Mouse (Mus musculus): Measurements from ENCODE around the gene Zfp53.
"Not testable (repeated sequence)": the region's sequence is repeated elsewhere in the genome, so short reads cannot be mapped to it uniquely, and the experiment has no call there.

Gene Zfp53

GRCm38 (mm10) chr17:21488760-21489499, at the start of gene Zfp53:
TSS of gene Zfp53 (plus strand) at chr17:21488998.
- DNase-seq (ENCODE audit: low spot score in 2 of 2): peak; percentile 66 to 76

GRCm38 (mm10) chr17:21449669-21450068, 39.1 kb upstream of the Zfp53 start:
- DNase-seq (ENCODE audit: low spot score in 2 of 2): peak; percentile 49 to 76

- peak; percentile 76 for DNase-seq (ENCODE audit: low spot score in 2 of 2)
These were observed 38.6 kb upstream of the Zfp53 start, which contains the start of gene Zfp51 for GRCm38 (mm10) chr17:21450138-21450704. TSS of gene Zfp51 (plus strand) at chr17:21450374.

- no peak for DNase-seq (ENCODE audit: low spot score in 2 of 2)
These were observed 25.2 kb upstream of the Zfp53 start for GRCm38 (mm10) chr17:21463550-21463949.

DNA sequence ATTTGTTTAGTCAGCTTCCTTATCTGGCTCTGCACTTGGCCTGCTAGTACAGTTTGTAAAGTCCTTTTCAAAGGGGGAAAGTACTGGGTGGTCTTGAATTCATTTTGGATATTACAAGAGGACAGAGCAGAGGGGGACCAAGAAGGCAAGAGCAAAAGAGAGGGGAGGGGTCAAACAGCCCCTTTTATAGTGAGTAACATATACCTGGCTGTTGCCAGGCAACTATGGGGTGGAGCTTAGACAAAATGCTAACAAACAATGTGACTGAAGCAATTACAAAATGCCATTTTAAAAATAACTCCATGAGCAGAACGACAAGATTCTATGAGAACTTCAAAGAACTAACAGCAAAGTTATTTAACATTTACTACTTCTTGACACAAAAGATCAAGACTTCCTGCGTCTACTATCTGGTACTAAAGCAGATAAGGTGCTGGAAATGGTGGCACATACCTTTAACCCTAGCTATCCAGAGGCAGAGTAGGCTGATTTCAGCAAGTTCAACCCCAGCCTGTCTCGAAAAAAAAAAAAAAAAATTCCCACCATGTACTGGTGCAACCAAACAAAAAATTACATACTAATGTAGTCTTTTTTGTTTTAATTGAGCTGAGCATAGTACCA, 16.7 kb upstream of the Zfp53 start:
- DNase-seq (ENCODE audit: low spot score in 2 of 2): no peak

GRCm38 (mm10) chr17:21472653-21473307, 16.0 kb upstream of the Zfp53 start:
- no peak for DNase-seq (ENCODE audit: low spot score in 2 of 2)

- DNase-seq (ENCODE audit: low spot score in 2 of 2): no peak
These were observed 15.2 kb upstream of the Zfp53 start for GRCm38 (mm10) chr17:21473362-21474190.

- DNase-seq (ENCODE audit: low spot score in 2 of 2): not testable (repeated sequence)
These were observed 14.1 kb upstream of the Zfp53 start for GRCm38 (mm10) chr17:21474729-21475128.

GRCm38 (mm10) chr17:21475290-21475689, 13.5 kb upstream of the Zfp53 start:
- DNase-seq (ENCODE audit: low spot score in 2 of 2): not testable (repeated sequence)

DNA sequence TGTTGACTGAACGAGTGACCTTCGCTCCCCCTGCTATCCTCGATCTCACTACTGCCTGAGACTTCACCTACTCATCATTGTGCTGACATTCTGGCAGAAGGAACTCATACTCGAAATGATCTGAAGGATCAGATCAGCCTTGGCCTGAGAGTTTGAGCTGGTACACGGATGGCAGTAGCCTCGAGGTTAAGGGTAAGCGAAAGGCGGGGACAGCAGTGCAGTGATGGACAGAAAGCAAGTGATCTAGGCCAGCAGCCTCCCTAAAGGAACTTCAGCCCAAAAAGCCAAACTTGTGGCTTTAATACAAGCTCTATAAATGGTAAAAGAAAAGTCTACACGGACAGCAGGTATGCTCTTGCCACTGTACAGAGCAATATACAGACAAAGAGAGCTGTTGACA, 12.4 kb upstream of the Zfp53 start:
- DNase-seq (ENCODE audit: low spot score in 2 of 2): not testable (repeated sequence)

DNA sequence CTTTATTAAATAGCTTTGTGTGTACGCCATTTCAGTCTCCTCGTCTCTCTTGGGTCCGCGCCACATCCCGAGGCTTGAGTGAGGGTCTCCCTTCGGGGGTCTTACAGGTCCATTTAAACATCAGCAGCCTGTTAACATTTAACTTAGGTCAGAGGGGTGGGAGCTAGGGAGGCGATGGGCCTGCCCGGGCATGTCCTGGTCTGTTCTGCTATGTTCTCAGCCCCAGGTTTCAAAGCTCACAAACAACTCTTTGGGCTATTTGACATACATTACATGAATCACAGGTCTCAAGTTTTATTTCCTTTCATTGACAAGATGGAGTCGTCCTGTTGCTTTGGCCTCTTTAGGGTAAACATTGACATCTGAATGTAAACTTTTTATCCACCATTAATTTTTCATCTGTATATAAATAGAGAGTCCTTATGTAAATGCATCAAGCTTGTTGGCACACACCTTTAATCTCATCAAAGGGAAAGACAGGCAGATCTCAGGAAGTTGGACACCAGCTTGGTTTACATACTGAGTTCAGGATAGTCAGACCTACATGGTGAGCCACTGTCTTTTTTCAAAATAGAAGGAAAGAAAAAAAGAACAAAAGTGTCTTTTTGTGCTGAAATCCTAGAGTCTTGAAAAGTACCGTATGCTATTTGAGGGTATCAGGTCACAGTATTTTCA, 10.6 kb upstream of the Zfp53 start:
- DNase-seq (ENCODE audit: low spot score in 2 of 2): not testable (repeated sequence)

GRCm38 (mm10) chr17:21489500-21490001, 753 bp downstream of the Zfp53 start:
- no peak for DNase-seq (ENCODE audit: low spot score in 2 of 2)

GRCm38 (mm10) chr17:21501365-21501764, 12.6 kb downstream of the Zfp53 start:
- no peak for DNase-seq (ENCODE audit: low spot score in 2 of 2)

GRCm38 (mm10) chr17:21504524-21504923, 15.7 kb downstream of the Zfp53 start:
- no peak for DNase-seq (ENCODE audit: low spot score in 2 of 2)

GRCm38 (mm10) chr17:21506258-21506657, 17.5 kb downstream of the Zfp53 start:
- DNase-seq (ENCODE audit: low spot score in 2 of 2): no peak

GRCm38 (mm10) chr17:21509756-21510155, 21.0 kb downstream of the Zfp53 start:
- DNase-seq (ENCODE audit: low spot score in 2 of 2): no peak

DNA sequence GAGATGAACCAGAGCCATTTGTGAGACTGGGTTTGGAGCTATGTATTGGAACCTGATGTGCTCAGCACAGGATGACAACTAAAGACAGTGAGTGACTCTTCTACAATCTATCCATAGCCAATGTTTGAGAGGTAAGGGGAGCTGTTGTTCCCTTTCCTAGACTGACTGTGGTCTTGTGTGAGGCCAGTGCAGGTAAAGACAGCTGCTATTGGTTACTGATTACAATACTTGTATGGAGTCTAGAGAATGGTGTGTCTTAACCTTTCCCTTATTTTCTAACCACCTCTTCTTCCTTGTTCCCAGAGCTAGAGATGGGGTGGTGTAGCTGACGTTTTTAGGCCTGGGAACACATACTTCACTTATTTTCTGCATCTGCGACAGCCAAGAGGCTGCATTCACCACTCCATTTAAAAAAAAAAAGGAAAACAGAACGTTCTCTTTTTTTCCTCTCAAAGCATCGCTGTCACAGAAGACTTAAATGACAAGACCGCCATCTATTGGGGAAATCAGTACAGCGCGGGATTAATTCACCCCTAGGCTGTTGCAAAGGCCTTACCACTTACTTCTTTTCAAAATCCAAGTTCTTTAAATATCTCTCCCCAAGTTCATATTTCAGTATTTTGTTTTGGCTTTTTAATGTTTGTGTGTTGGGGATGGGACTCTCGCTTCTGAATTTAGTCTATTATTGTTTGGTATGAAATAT, 26.8 kb downstream of the Zfp53 start:
- DNase-seq (ENCODE audit: low spot score in 2 of 2): peak in 1 of 2 experiments; percentile 67

DNA sequence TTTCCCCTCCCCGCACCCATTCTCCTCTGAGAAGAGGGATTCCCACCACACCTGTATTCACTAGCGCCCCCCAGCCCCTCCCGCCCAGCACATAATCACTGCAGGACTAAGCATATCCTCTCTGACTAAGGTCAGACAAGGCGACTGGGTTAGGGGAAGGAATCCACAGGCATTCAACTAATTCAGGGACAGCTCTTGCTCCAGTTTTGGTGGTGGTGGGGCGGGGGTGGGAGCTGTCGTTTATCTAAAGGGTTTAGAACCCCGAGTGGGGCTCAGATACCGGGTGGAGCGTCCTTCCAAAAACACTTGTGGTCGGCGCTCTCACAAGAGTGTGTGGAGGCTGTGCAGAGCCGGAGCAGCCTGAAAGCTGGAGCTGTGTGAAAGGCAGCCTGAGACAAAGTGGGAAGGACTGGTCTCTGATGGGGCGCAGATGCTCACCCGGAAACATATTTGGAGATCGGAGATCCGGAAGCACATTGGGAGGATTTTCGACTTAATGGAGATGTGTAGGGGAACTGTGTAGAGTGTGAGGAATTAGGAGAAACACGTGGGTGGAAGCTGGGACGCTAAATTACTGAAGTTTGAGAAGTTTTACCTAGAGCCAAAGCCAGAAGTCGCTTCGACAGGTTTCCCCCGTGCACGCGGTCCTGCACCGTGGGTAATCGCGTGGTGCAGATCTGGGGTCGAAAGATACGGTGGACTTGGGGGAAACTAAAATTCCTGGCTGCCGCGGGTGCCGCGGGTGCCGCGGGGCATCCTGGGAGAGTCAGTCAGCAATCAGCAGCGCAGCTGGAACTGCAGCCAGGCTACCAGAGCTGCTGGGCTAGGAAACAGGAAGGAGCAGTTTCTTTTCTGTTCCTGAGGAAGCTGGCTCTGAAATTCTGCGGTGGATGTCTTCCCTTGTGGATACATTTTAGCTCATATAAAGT, 27.7 kb downstream of the Zfp53 start:
- DNase-seq (ENCODE audit: low spot score in 2 of 2): peak in 1 of 2 experiments; percentile 35

DNA sequence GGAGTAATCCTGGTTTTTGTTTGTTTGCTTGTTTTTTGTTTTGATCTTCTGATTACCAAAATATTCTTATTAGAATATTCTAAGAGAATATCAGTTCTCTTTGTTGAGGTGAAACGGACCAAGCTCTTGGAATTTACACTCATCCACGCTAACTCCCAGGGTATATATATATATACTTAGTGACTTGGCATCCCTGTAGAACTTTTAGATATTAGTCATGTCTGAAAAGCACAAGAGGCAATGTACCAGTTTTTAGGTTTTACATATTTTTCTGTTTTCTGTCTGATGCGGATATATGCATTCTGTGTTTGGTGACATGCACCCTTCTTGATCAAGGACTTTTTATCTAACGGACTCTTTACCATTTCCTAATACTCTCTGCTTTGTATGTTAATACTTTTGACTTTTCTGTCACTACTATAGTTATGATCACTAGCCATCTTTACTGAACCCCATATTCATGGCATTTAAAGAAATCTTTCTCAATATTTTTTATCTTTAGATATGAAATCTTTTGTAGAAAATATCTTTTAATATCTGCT, 28.4 kb downstream of the Zfp53 start:
- DNase-seq (ENCODE audit: low spot score in 2 of 2): no peak
